Mouse (Mus musculus) spleen, postnatal 10 days (tissue): ENCODE measurements around the gene Hist1h2ai.

Experiments
- DNase-seq, 2 experiments: peaks; one replicate each; pipeline ENCODE4 v3.0.0; 2021 to 2022; ENCODE audit warnings: low spot score in 2 of 2

Hist1h2ai gene

GRCm38 (mm10) chr13:21715864-21716539, at the start of gene Hist1h2ai, which contains the start of gene Hist1h2bl:
Hist1h2ai (plus strand) TSS chr13:21716422.
Hist1h2bl (minus strand) TSS chr13:21716143.
- peak; percentile 85 to 89 for DNase-seq

- no peak for DNase-seq
These were observed 38.9 kb upstream of the Hist1h2ai start, which contains the start of gene Olfr1360 for GRCm38 (mm10) chr13:21677305-21677704. Olfr1360 (minus strand) TSS chr13:21677405.

- DNase-seq, result no peak
These were observed 18.4 kb upstream of the Hist1h2ai start, which contains the start of gene Olfr1359 for GRCm38 (mm10) chr13:21697811-21698210. Olfr1359 (plus strand) TSS chr13:21698111.

GRCm38 (mm10) chr13:21706669-21707068, 9.6 kb upstream of the Hist1h2ai start:
- no peak for DNase-seq

GRCm38 (mm10) chr13:21710031-21710711, 6.1 kb upstream of the Hist1h2ai start:
- peak; percentile 90 to 93 for DNase-seq

- DNase-seq, result peak; percentile 81 to 85
These were observed 5.2 kb upstream of the Hist1h2ai start for GRCm38 (mm10) chr13:21710821-21711525.

- DNase-seq, result no peak
These were observed 4.5 kb upstream of the Hist1h2ai start for GRCm38 (mm10) chr13:21711698-21712097.

- peak; percentile 68 to 79 for DNase-seq
These were observed 1.5 kb upstream of the Hist1h2ai start for GRCm38 (mm10) chr13:21714725-21715124.

- peak; percentile 48 to 51 for DNase-seq
These were observed 925 bp upstream of the Hist1h2ai start for GRCm38 (mm10) chr13:21715131-21715863.

- DNase-seq, result peak; percentile 52 to 61
These were observed 544 bp downstream of the Hist1h2ai start for GRCm38 (mm10) chr13:21716540-21717391.

- DNase-seq, result peak; percentile 88 to 94
These were observed 1.5 kb downstream of the Hist1h2ai start, which contains the start of gene Hist1h3h for GRCm38 (mm10) chr13:21717397-21718357. Hist1h3h (plus strand) TSS chr13:21717659.

- peak in 1 of 2 experiments; percentile 40 for DNase-seq
These were observed 2.3 kb downstream of the Hist1h2ai start for GRCm38 (mm10) chr13:21718381-21719080.

- DNase-seq, result peak; percentile 43
These were observed 5.0 kb downstream of the Hist1h2ai start for GRCm38 (mm10) chr13:21721107-21721756.

- peak; percentile 76 to 80 for DNase-seq
These were observed 5.6 kb downstream of the Hist1h2ai start, which contains the start of gene Hist1h2bm for GRCm38 (mm10) chr13:21721757-21722372. Hist1h2bm (plus strand) TSS chr13:21722044.

GRCm38 (mm10) chr13:21722373-21722925, 6.2 kb downstream of the Hist1h2ai start:
- DNase-seq, result peak in 1 of 2 experiments; percentile 33

GRCm38 (mm10) chr13:21722993-21723836, 7.0 kb downstream of the Hist1h2ai start:
- DNase-seq, result peak in 1 of 2 experiments; percentile 51
